Comparison of ENCODE assay signal across 25 mouse cellular contexts in the genomic region with DNA sequence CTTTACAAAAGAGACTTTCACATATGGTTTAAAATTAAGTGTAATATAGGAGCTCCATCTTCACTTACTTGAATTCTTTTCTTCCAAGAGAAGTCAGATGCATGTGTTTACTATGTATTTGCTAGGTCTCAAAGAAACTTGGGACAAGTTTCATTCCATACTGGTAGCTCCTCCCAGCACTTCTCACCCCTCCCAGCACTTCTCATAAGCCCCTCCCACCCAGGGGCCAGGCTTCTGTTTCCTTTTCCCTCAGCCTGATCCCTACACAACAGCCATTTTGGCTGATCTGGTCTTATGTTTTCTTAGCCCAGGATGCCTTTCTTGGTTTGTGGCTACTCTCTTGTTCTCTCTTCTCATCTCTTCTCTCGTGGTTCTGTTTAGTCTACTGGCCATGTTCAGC.
DNase-seq lines count a peak whose midpoint lies in the region; ATAC-seq and TF ChIP-seq lines count a peak whose summit lies in the region.
"Had no signal": no experiment of that assay in that cellular context is flagged by ENCODE, and none has a peak within 500 bp of the region (broad histone marks: within the 10 kb centered on the region; RNA-seq: fewer than 3 reads in every experiment).

No protein-coding gene starts in this region.

- no peak for TF ChIP-seq EP300 in MEL (IDR thresholded peaks at IDR 0.05; ENCODE audit: low read depth in 1 of 2, low read length in 2 of 2)
- no peak for TF ChIP-seq EP300 in lung, postnatal 0 days (IDR thresholded peaks at IDR 0.05)

- ATAC-seq in common myeloid progenitor, adult 5-6 weeks (replicated peaks; ENCODE audit: low read depth, poor library complexity, severe bottlenecking), result 0 out of 2 replicates have a peak, but pooled peaks have one; percentile 47
- peak; percentile 66; the same call in 1 of the 2 replicates for ATAC-seq in megakaryocyte-erythroid progenitor cell, adult 5-6 weeks (replicated peaks; ENCODE audit: low FRiP score, low TSS enrichment, poor library complexity, severe bottlenecking)
- no peak for ATAC-seq in lung, postnatal 0 days
- ATAC-seq: activated CD4-positive, CD25-positive, alpha-beta regulatory T cell, adult 4 months; forebrain, embryonic 14.5 days; forebrain, postnatal 0 days; Patski had no signal

- WGBS in lung, postnatal 0 days, result 71% methylated on average over 1 of the region's 1 CpGs

- TF ChIP-seq RAD21 in MEL (IDR thresholded peaks at IDR 0.05; ENCODE audit: low read depth, low read length), result no peak

- peaks cover 7 to 27% of the 10 kb centered on the region in 2 experiments for H3K4me1 ChIP-seq in MEL (ENCODE audit: control insufficient read depth in 1 of 2, insufficient read depth in 2 of 2, low read length in 2 of 2)
- H3K4me1 ChIP-seq in lung, postnatal 0 days (ENCODE audit: insufficient read depth, low read depth, low read length), result peaks cover 4% of the 10 kb centered on the region; the same call in 1 of the 2 replicates

- TF ChIP-seq CTCF in MEL (IDR thresholded peaks at IDR 0.05 in 2 of 3, conservative IDR thresholded peaks at IDR 0.05 in 1 of 3; ENCODE audit: control insufficient read depth in 1 of 3, insufficient read depth in 1 of 3, low read depth in 2 of 3, low read length in 3 of 3, poor library complexity in 1 of 3, severe bottlenecking in 1 of 3), result no peak
- no peak for TF ChIP-seq CTCF in lung, postnatal 0 days (IDR thresholded peaks at IDR 0.05)

- H3K9me3 ChIP-seq in MEL (replicated peaks; ENCODE audit: insufficient read depth, low read length), result no peaks in the 10 kb centered on the region
- no peaks in the 10 kb centered on the region for H3K9me3 ChIP-seq in lung, postnatal 0 days (ENCODE audit: low read length)
- H3K9me3 ChIP-seq: forebrain, embryonic 10.5 days; heart, embryonic 10.5 days; heart, embryonic 13.5 days; hindbrain, embryonic 12.5 days; hindbrain, embryonic 15.5 days had no signal

- no peak overlapping the region for H3K9ac ChIP-seq in MEL (ENCODE audit: control insufficient read depth, low read depth, low read length, poor library complexity, severe bottlenecking)
- H3K9ac ChIP-seq in lung, postnatal 0 days (replicated peaks; ENCODE audit: low read depth), result no peak overlapping the region
- H3K9ac ChIP-seq: forebrain, postnatal 0 days; heart, embryonic 13.5 days; hindbrain, embryonic 12.5 days; hindbrain, embryonic 15.5 days had no signal

- peaks cover 0 to 25% of the 10 kb centered on the region in 2 experiments; a peak in 2 of 4 replicates for H3K36me3 ChIP-seq in MEL (ENCODE audit: control insufficient read depth in 1 of 2, insufficient read depth in 2 of 2, low read length in 2 of 2)
- no peaks in the 10 kb centered on the region for H3K36me3 ChIP-seq in lung, postnatal 0 days (ENCODE audit: insufficient read depth, low read length)
- H3K36me3 ChIP-seq: forebrain, embryonic 10.5 days; heart, embryonic 10.5 days; heart, embryonic 13.5 days; hindbrain, embryonic 12.5 days; hindbrain, embryonic 15.5 days had no signal

- H3K27me3 ChIP-seq in MEL (ENCODE audit: control insufficient read depth in 1 of 2, insufficient read depth in 2 of 2, low read length in 2 of 2), result no peaks in the 10 kb centered on the region
- H3K27me3 ChIP-seq in lung, postnatal 0 days (replicated peaks; ENCODE audit: insufficient read depth, low read length), result no peaks in the 10 kb centered on the region
- H3K27me3 ChIP-seq: heart, embryonic 13.5 days; hindbrain, embryonic 12.5 days; hindbrain, embryonic 15.5 days had no signal

- no peak overlapping the region for H3K27ac ChIP-seq in MEL (ENCODE audit: control insufficient read depth, low read depth, low read length)
- no peak overlapping the region for H3K27ac ChIP-seq in lung, postnatal 0 days (ENCODE audit: low read length)
- H3K27ac ChIP-seq: forebrain, embryonic 10.5 days; gastrocnemius, adult 2 months; heart, adult 2 months; heart, embryonic 10.5 days; heart, embryonic 13.5 days; hindbrain, embryonic 12.5 days; hindbrain, embryonic 15.5 days had no signal

- peak; percentile 44 for DNase-seq in 416B (ENCODE audit: low read depth)
- peak; percentile 65 for DNase-seq in MEL (ENCODE audit: low read depth, low spot score)
- no peak for DNase-seq in urinary bladder, postnatal 10 days (ENCODE audit: low spot score)
- no peak for DNase-seq in lung, postnatal 0 days (ENCODE audit: low spot score)
- DNase-seq: adrenal gland, adult 8-10 months; adrenal gland, postnatal 25 days; cerebellum, adult 11-12 months; cerebellum, adult 8-10 months; cerebellum, postnatal 10 days; cerebellum, postnatal 36 days; forebrain, postnatal 0 days; gastrocnemius, adult 2 months; gastrocnemius, postnatal 25 days; heart, adult 2 months; heart, postnatal 14 days had no signal

- H3K4me3 ChIP-seq in MEL (ENCODE audit: control insufficient read depth in 1 of 2, insufficient read depth in 1 of 2, low read depth in 2 of 2, low read length in 2 of 2), result peak overlapping the region in 1 of 2 experiments; percentile 37; a peak in 2 of 4 replicates
- H3K4me3 ChIP-seq in lung, postnatal 0 days (ENCODE audit: low read depth, low read length), result no peak overlapping the region
- H3K4me3 ChIP-seq: forebrain, embryonic 10.5 days; gastrocnemius, adult 2 months; heart, adult 2 months; heart, embryonic 10.5 days; heart, embryonic 13.5 days; hindbrain, embryonic 12.5 days; hindbrain, embryonic 15.5 days had no signal

- H3K79me2 ChIP-seq in MEL (ENCODE audit: control insufficient read depth, insufficient read depth, low read length, poor library complexity), result no peaks in the 10 kb centered on the region

- no peak overlapping the region for H3K4me2 ChIP-seq in lung, postnatal 0 days (replicated peaks; ENCODE audit: low read depth, low read length)
- H3K4me2 ChIP-seq: heart, embryonic 13.5 days; hindbrain, embryonic 12.5 days; hindbrain, embryonic 15.5 days had no signal

- TF ChIP-seq POLR2A in MEL (IDR thresholded peaks at IDR 0.05; ENCODE audit: control insufficient read depth in 1 of 2, insufficient read depth in 1 of 2, low read depth in 1 of 2, low read length in 2 of 2, poor library complexity in 1 of 2), result no peak

TF ChIP-seq in MEL, 35 proteins besides CTCF, POLR2A, EP300 and RAD21:
- TF ChIP-seq MAX (IDR thresholded peaks at IDR 0.05; ENCODE audit: low read length), result no peak
- no peak for TF ChIP-seq POLR2AphosphoS5 (IDR thresholded peaks at IDR 0.05; ENCODE audit: borderline replicate concordance, low read depth, low read length)
- no peak for TF ChIP-seq HCFC1 (IDR thresholded peaks at IDR 0.05; ENCODE audit: low read depth, low read length)
- TF ChIP-seq MYB (IDR thresholded peaks at IDR 0.05; ENCODE audit: low read depth, low read length), result no peak
- TF ChIP-seq POLR2AphosphoS2 (IDR thresholded peaks at IDR 0.05; ENCODE audit: low read length), result no peak

Comparison
In these comparisons a context has a peak if more than half of its experiments do, and no peak if none do; other contexts are left out.
1. DNase-seq: peak in 416B (single experiment) and MEL (single experiment); none in urinary bladder, postnatal 10 days (single experiment) and lung, postnatal 0 days (single experiment).